Mouse (Mus musculus): ENCODE results near the gene Vmp1. TPM values are rescaled to one million over a fixed set of nuclear protein-coding genes. Genes with fewer than 3 reads are reported as not detected.

Gene Vmp1
- polyA plus RNA-seq, 2 experiments from 2014 or later, result 563 to 667 TPM

- no peak for ATAC-seq
These were observed 99.4 kb downstream of the Vmp1 start for GRCm38 (mm10) chr11:86583990-86584897.

- ATAC-seq, result no peak
These were observed 100.3 kb downstream of the Vmp1 start for GRCm38 (mm10) chr11:86583313-86583825.

- ATAC-seq, result no peak
These were observed 100.9 kb downstream of the Vmp1 start for GRCm38 (mm10) chr11:86582543-86583260.

- ATAC-seq, result no peak
These were observed 101.6 kb downstream of the Vmp1 start for GRCm38 (mm10) chr11:86581943-86582542.

GRCm38 (mm10) chr11:86581250-86581753, 102.3 kb downstream of the Vmp1 start:
- ATAC-seq, result peak; percentile 44

GRCm38 (mm10) chr11:86580319-86581113, 103.1 kb downstream of the Vmp1 start:
- peak; percentile 1 for ATAC-seq

- ATAC-seq, result no peak
These were observed 103.8 kb downstream of the Vmp1 start for GRCm38 (mm10) chr11:86579731-86580318.

DNA sequence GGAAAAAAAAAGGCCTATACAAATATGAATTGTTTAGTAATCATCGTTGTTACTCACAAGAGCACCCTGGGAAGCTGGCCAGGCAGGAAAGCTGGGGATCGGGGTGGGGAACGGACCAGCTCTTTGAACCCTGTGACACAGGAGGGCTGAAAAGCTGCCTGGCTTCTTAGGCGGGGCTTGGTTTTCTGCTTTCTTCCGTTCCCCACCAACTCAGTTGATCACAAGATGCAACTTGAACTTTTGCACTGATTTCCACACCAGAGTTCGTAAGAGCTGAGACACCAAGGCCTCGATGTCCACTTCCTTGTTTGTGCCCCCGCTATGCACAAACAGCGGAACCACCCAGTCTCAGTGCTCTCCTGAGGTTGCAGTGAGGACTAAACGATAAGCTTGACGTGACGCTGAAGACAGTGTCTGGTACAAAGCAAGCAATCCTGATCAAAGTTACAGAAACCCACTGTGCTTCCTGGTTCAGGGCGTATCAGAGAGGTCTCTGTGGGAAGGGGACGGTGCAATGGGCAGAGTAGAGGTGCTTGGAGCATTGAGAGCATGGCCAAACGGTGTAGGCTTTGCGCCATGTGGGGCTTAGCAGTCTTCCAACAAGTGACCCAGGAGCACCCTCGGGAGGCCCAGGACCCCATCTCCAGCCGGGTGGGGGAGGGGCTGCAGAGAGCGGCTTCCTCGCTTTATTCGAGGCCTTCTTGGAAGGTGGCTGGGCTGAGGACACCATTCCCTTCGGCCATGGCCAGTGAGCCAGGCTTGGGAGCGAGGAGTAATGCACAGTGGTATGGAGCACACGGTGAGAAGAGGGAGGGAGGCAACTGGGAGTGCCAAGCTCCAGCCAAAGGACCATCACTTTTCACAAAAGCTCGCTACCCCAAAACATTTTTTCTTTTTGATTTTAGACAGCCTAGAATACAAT, 104.6 kb downstream of the Vmp1 start:
- ATAC-seq, result peak; percentile 40

DNA sequence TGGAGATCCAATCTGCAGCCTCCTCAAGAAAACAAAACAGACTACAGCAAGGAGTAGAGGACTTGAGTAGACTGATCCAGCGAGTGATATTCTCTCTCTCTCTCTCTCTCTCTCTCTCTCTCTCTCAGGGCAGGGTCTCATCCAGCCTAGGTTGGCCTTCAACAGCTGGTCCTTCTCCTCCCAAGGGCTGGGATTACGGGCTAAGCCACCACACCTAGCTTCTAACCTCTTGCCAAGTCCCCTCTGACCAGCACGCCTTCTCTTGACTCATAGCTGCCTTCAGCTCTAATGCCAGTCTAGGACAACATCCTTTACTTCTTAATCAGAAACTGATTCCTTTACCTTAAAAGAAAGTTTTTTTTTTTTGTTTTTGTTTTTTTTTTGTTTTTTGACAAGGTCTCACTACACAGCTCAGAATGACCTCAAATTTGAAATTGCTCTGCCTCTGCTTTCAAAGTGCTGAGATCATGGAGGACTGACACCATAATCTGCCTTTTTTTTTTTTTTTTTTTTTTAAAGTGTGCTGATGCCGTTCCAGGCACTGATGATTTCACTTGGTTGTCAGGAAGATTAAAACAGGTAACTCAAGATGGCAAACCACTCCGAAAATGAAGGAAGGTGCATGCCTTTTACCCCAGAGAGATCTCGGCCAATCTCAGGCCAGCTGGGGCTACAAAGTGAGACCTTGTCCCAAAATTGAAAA, 105.4 kb downstream of the Vmp1 start:
- no peak for ATAC-seq

DNA sequence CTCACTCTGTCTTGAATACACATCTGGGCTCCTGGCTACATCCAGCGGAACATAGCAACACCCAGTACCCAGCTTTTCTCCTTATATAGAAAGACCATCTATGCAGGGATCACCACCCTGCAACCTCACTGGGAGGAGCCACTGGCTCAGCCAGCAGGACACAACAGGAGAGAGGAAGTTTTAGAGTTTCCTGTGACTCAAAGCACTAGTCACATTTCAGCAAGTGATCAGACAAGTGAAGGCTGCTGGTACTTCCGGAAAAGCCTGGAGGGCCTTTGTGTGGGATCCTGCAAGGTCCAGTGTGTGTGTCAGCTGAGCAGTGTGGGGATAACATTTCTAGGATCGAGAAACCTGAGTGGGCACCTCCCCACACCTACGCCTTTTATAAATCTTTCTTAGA, 106.4 kb downstream of the Vmp1 start:
- ATAC-seq, result peak; percentile 43

DNA sequence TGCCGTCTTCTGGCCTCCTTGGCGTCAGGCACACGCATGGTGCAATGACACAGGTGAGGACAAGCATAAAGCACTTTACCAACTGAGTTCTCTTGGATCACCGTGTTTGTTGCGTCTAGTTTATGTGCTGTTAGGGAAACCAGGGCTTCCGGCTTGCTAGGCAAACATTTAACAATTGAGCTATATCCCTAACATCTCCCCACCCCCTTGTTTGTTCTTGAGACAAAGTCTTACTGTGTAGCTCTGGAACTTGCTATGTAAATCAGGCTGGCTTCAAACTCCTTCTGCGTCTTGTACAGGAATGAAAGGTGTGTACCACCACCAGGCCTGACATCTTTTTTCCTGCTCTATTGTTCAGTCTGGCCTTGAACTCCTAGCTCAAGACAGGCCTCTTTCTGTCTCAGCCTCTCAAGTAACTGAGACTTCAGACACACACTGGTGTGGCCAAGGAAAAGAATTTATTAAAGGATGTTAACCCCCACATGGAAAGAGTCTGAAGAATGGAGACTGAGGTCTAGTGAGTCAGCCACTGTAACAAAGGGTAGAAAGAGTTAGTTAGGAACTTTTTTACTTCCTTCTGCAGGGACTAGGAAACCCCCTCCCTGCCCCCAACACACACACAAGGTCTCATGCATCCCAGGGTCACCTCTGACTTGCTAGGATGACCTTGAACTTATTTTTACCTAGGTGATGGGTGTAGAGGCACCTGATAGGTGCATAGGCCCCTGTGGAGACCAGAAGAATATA, 107.8 kb downstream of the Vmp1 start:
- ATAC-seq, result no peak

- ATAC-seq, result no peak
These were observed 109.2 kb downstream of the Vmp1 start for GRCm38 (mm10) chr11:86574408-86574807.

GRCm38 (mm10) chr11:86573646-86574231, 109.9 kb downstream of the Vmp1 start:
- ATAC-seq, result peak; percentile 47

- no peak for ATAC-seq
These were observed 111.0 kb downstream of the Vmp1 start for GRCm38 (mm10) chr11:86572623-86573022.

DNA sequence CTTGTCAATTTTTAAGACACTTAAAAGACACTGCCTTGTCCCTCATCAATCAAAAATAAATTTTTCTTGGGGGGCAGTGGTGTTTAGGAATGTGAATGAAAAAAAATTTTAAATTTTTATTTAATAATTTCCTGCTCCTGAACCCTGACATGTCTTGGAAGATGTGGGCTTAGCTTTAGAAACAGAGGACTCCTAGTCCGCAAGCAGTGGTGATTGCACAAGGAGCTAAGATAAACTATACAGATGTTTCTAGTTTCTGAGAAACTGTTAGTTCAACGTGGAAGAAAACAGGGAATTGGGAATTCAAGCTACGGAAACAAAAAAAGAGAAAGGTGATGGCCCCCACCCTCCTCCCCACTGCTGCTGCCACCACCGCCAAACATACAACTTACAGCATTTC, 111.8 kb downstream of the Vmp1 start:
- ATAC-seq, result no peak

DNA sequence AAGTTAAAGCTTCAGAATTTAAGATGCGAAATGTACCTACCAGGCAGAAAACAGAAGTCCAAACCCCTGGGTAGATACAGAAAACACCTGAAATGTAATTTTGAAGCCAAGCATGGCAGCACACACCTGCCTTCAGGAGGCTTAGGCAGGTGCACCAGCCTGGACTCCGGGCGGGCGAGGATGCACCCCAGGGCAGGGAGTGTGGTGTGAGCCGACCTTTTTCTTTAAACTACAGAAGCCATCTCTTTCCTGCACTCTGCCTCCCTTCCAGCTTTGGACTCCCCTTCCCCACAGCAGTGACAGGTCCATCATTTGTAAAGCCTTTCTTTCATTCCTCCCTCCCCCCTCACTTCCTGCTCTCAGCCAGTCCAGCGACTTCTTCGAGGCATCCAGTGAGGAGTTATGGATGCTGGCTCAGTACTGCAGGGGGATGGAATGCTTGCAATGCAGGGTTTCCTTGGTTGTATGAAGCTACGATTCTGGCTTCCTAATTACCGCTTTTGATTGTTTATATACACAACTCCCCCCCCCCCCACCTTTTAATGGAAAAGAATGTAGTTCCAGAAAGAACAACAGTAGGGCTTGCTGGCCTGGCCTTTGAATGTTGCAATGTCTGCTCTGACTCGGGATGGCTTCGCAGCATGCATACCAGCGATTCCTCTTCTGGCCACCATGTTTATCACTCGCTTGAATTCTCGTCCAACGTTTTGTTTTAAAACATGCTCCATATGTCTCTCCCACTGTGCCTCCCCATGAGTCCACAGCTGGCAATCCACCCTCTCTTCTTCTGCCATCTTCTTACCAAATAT, 112.4 kb downstream of the Vmp1 start:
- no peak for ATAC-seq

DNA sequence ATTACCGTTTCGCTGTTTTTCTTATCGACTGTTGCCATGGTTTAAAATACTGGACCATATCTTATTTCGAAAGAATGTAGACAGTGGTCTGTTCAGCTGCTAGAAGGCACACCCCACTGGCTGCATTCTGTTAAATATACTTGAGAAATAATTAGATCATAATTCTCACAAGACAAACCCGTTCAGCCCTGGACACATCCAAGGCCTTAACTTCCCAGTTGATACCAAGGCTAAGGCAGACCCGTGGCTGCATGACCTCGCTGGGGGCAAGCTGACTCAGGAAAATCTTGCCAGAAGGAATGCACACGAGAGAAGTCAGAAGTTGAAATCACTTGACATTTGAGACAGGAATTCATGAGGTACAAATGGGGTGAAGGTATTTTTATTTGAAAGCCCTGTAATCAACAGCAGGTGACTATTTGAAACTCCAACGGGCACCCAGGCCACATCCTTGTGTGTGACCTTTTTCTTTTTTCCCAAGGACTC, 113.3 kb downstream of the Vmp1 start:
- ATAC-seq, result no peak

DNA sequence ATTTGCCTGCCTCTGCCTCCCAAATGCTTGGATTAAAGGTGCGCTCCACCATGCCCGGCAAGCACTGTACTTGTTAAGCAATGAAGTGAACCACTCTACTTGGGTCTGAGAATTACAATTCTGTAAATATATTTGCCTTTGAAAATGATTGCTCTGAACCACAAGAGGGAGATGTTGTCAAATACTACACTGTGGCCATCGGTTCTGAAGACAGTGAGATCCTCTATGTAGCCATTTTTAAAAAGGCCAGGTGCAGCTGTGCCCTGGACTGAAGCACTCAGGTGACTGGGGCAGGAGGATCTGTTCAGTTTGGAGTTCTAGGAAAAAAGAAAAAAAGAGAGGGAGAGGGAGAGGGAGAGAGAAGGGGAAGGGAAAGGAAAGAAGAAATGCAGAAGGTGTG, 115.2 kb downstream of the Vmp1 start:
- ATAC-seq, result peak; percentile 46

All from activated CD4-positive, CD25-positive, alpha-beta regulatory T cell, adult 4 months (primary cell).